Mouse (Mus musculus) thymus, adult 2 months (tissue): ENCODE results near the gene Radil.

Experiments
- CTCF ChIP-seq: fragments of 200-500 bp; IDR thresholded peaks from 2 replicates; pipeline ENCODE4 v1.5.1; 2012; ENCODE audit warnings: mild to moderate bottlenecking, control low read depth, low read length, moderate library complexity, borderline replicate concordance; ENCODE audit not compliant: control insufficient read depth, poor library complexity, insufficient read depth; ENCODE audit errors: extremely low read depth
- POLR2A ChIP-seq: fragments of 200-500 bp; IDR thresholded peaks from 2 replicates; pipeline ENCODE4 v1.6.1; 2012; ENCODE audit warnings: mild to moderate bottlenecking, low read length, control low read depth, moderate library complexity; ENCODE audit not compliant: control insufficient read depth, poor library complexity, insufficient read depth; ENCODE audit errors: extremely low read depth

DNA sequence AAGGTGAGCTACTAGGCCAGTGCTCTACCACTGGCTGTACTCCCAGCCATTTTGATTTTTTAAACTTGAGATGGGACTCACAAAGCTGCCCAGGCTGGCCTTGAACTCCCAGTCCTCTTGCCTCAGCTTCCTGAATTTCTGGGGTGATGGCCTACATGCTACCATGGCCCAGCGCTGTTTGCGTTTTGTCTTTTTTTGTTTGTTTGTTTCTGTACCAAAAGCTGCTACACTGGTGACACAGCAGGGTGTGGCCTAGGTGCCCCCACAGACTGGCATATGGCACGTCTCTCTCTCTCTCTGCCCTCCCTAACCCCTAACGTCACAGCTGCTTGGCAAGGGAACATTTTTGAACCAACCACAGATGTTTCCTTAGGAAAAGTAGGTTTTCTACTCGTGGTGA lies 91.1 kb downstream of the Radil start:
- no peak for TF ChIP-seq CTCF
- TF ChIP-seq POLR2A, result no peak
